11 mouse cellular contexts compared by ENCODE assay signal in genomic region chr2:59361350-59361780, GRCm38 (mm10).
DNase-seq lines count a peak whose midpoint lies in the region; ATAC-seq lines count a peak whose summit lies in the region.
"Had no signal": no experiment of that assay in that cellular context is flagged by ENCODE, and none has a peak within 500 bp of the region (broad histone marks: within the 10 kb centered on the region; RNA-seq: fewer than 3 reads in every experiment).

No protein-coding gene starts in this region.

- H3K27me3 ChIP-seq in embryonic facial prominence, embryonic 11.5 days (ENCODE audit: control insufficient read depth, insufficient read depth, low read length): no peaks in the 10 kb centered on the region
- H3K27me3 ChIP-seq in embryonic facial prominence, embryonic 10.5 days (replicated peaks; ENCODE audit: low read depth, poor library complexity, severe bottlenecking): no peaks in the 10 kb centered on the region
- H3K27me3 ChIP-seq in kidney, embryonic 16.5 days (ENCODE audit: insufficient read depth, low read length): no peaks in the 10 kb centered on the region
- no peaks in the 10 kb centered on the region for H3K27me3 ChIP-seq in midbrain, embryonic 16.5 days (ENCODE audit: control insufficient read depth, insufficient read depth, low read depth, low read length)
- H3K27me3 ChIP-seq: lung, embryonic 15.5 days had no signal

- H3K36me3 ChIP-seq in embryonic facial prominence, embryonic 11.5 days (replicated peaks; ENCODE audit: control insufficient read depth, insufficient read depth, low read depth, low read length): no peaks in the 10 kb centered on the region
- H3K36me3 ChIP-seq in embryonic facial prominence, embryonic 10.5 days (replicated peaks): 0 out of 2 replicates have a peak, but pooled peaks cover 2% of the 10 kb centered on the region
- no peaks in the 10 kb centered on the region; the same call in 1 of the 2 replicates for H3K36me3 ChIP-seq in kidney, embryonic 16.5 days (ENCODE audit: insufficient read depth, low read length)
- no peaks in the 10 kb centered on the region for H3K36me3 ChIP-seq in midbrain, embryonic 16.5 days (ENCODE audit: control insufficient read depth, insufficient read depth, low read length)
- H3K36me3 ChIP-seq: lung, embryonic 15.5 days had no signal

- ATAC-seq in embryonic facial prominence, embryonic 11.5 days (replicated peaks; ENCODE audit: insufficient number of reproducible peaks, low FRiP score, low TSS enrichment, low read depth): no peak
- peak; percentile 82 for ATAC-seq in kidney, embryonic 16.5 days (ENCODE audit: low FRiP score, low TSS enrichment)
- ATAC-seq in midbrain, embryonic 16.5 days: peak; percentile 46; the same call in 1 of the 2 replicates

- H3K4me2 ChIP-seq in embryonic facial prominence, embryonic 11.5 days (ENCODE audit: low read depth, low read length): no peak overlapping the region
- H3K4me2 ChIP-seq in kidney, embryonic 16.5 days (replicated peaks; ENCODE audit: low read depth, low read length): no peak overlapping the region
- no peak overlapping the region for H3K4me2 ChIP-seq in midbrain, embryonic 16.5 days (ENCODE audit: low read length)
- H3K4me2 ChIP-seq: lung, embryonic 15.5 days had no signal

- no peaks in the 10 kb centered on the region for H3K9me3 ChIP-seq in embryonic facial prominence, embryonic 11.5 days (replicated peaks; ENCODE audit: control insufficient read depth, low read length)
- H3K9me3 ChIP-seq in embryonic facial prominence, embryonic 10.5 days: no peaks in the 10 kb centered on the region
- no peaks in the 10 kb centered on the region for H3K9me3 ChIP-seq in kidney, embryonic 16.5 days (ENCODE audit: low read length)
- H3K9me3 ChIP-seq in midbrain, embryonic 16.5 days (replicated peaks; ENCODE audit: control insufficient read depth, low read length, poor library complexity, severe bottlenecking): no peaks in the 10 kb centered on the region
- H3K9me3 ChIP-seq: lung, embryonic 15.5 days had no signal

- no peak overlapping the region for H3K27ac ChIP-seq in embryonic facial prominence, embryonic 11.5 days (replicated peaks; ENCODE audit: low read depth, low read length)
- H3K27ac ChIP-seq in embryonic facial prominence, embryonic 10.5 days (replicated peaks): no peak overlapping the region
- 0 out of 2 replicates have a peak overlapping the region, but pooled peaks have one; percentile 41 for H3K27ac ChIP-seq in kidney, embryonic 16.5 days (ENCODE audit: low read length)
- no peak overlapping the region for H3K27ac ChIP-seq in midbrain, embryonic 16.5 days (ENCODE audit: low read length)
- H3K27ac ChIP-seq: gastrocnemius, adult 2 months; lung, embryonic 15.5 days had no signal

- 37% methylated on average over 4 of the region's 4 CpGs for WGBS in embryonic facial prominence, embryonic 11.5 days
- 45% methylated on average over 4 of the region's 4 CpGs for WGBS in embryonic facial prominence, embryonic 10.5 days
- 17% methylated on average over 4 of the region's 4 CpGs for WGBS in kidney, embryonic 16.5 days
- WGBS in midbrain, embryonic 16.5 days: 22% methylated on average over 4 of the region's 4 CpGs

- DNase-seq in embryonic facial prominence, embryonic 11.5 days (ENCODE audit: low spot score): peak; percentile 23
- no peak for DNase-seq in embryonic facial prominence, embryonic 10.5 days (ENCODE audit: low spot score)
- no peak for DNase-seq in kidney, postnatal 36 days
- DNase-seq in forelimb bud, embryonic 11.5 days (ENCODE audit: low read depth, low spot score): peak; percentile 16
- DNase-seq in urinary bladder, postnatal 14 days (ENCODE audit: low spot score): no peak
- DNase-seq in cerebellum, postnatal 25 days: no peak
- DNase-seq: cerebellum, adult 18-20 months; gastrocnemius, adult 2 months had no signal

- H3K9ac ChIP-seq in embryonic facial prominence, embryonic 11.5 days (replicated peaks; ENCODE audit: low read length): no peak overlapping the region
- H3K9ac ChIP-seq in kidney, embryonic 16.5 days (replicated peaks; ENCODE audit: low read length): no peak overlapping the region
- no peak overlapping the region for H3K9ac ChIP-seq in midbrain, embryonic 16.5 days (ENCODE audit: low read depth, low read length)
- H3K9ac ChIP-seq: lung, embryonic 15.5 days had no signal

- H3K4me3 ChIP-seq in embryonic facial prominence, embryonic 11.5 days (ENCODE audit: low read depth, low read length): no peak overlapping the region
- no peak overlapping the region for H3K4me3 ChIP-seq in embryonic facial prominence, embryonic 10.5 days
- no peak overlapping the region for H3K4me3 ChIP-seq in kidney, embryonic 16.5 days (ENCODE audit: low read length)
- no peak overlapping the region for H3K4me3 ChIP-seq in midbrain, embryonic 16.5 days (ENCODE audit: low read depth, low read length)
- H3K4me3 ChIP-seq: gastrocnemius, adult 2 months; lung, embryonic 15.5 days had no signal

- no peaks in the 10 kb centered on the region for H3K4me1 ChIP-seq in embryonic facial prominence, embryonic 11.5 days (ENCODE audit: control insufficient read depth, insufficient read depth, low read length)
- H3K4me1 ChIP-seq in embryonic facial prominence, embryonic 10.5 days: peaks cover 6% of the 10 kb centered on the region
- peaks cover 8% of the 10 kb centered on the region; the same call in 1 of the 2 replicates for H3K4me1 ChIP-seq in kidney, embryonic 16.5 days (ENCODE audit: insufficient read depth, low read length)
- no peaks in the 10 kb centered on the region; the same call in 1 of the 2 replicates for H3K4me1 ChIP-seq in midbrain, embryonic 16.5 days (ENCODE audit: control insufficient read depth, insufficient read depth, low read length)

Comparison
In these comparisons a context has a peak if more than half of its experiments do, and no peak if none do; other contexts are left out.
1. DNase-seq: peak in embryonic facial prominence, embryonic 11.5 days (single experiment) and forelimb bud, embryonic 11.5 days (single experiment); none in embryonic facial prominence, embryonic 10.5 days (single experiment), kidney, postnatal 36 days (0 of 2), urinary bladder, postnatal 14 days (single experiment) and cerebellum, postnatal 25 days (0 of 2).